13 mouse cellular contexts compared by ENCODE assay signal in the genomic region with DNA sequence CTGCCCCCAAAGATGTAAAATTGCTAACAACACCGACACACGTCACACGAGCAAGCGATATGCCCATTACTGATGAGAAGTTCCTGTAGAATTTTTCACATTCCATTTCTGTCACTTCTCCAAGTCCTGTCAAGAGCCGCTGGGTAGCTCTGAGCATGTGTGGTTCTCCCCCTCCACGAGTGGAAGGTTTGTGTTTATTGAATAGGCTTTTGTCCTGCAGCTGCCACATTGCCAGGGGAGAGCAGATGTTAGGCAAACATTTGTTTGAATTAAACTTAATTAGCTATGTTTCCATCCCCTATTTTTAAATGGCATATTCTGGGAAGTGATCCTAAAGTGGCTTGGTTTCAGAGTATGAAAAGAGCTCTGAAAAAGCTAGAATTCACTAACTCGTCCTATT.
DNase-seq lines count a peak whose midpoint lies in the region; ATAC-seq and TF ChIP-seq lines count a peak whose summit lies in the region.
"Had no signal": no experiment of that assay in that cellular context is flagged by ENCODE, and none has a peak within 500 bp of the region (broad histone marks: within the 10 kb centered on the region; RNA-seq: fewer than 3 reads in every experiment).

No protein-coding gene starts in this region.

- no peak overlapping the region for H3K9ac ChIP-seq in midbrain, embryonic 14.5 days (replicated peaks; ENCODE audit: low read length)
- no peak overlapping the region for H3K9ac ChIP-seq in heart, adult 2 months (ENCODE audit: low read depth, low read length)
- H3K9ac ChIP-seq: neural tube, embryonic 12.5 days had no signal

- no peaks in the 10 kb centered on the region for H3K4me1 ChIP-seq in lung, adult 2 months (ENCODE audit: control insufficient read depth, insufficient read depth, low read length)
- H3K4me1 ChIP-seq in midbrain, embryonic 14.5 days (ENCODE audit: control insufficient read depth, insufficient read depth, low read length) = no peaks in the 10 kb centered on the region
- no peaks in the 10 kb centered on the region for H3K4me1 ChIP-seq in heart, adult 2 months (ENCODE audit: control insufficient read depth, insufficient read depth, low read length)
- H3K4me1 ChIP-seq: neural tube, embryonic 12.5 days had no signal

- intact Hi-C loops in heart, adult 2 months (cut with DNase I) = no loop called here

- 50% methylated on average over 7 of the region's 7 CpGs for WGBS in lung, adult 2 months
- WGBS in midbrain, embryonic 14.5 days = 50% methylated on average over 7 of the region's 7 CpGs
- 45% methylated on average over 7 of the region's 7 CpGs for WGBS in heart, adult 2 months

- TF ChIP-seq POLR2A in lung, adult 2 months (IDR thresholded peaks at IDR 0.05; ENCODE audit: borderline replicate concordance, extremely low read depth, low read depth, low read length) = no peak
- no peak for TF ChIP-seq POLR2A in heart, adult 2 months (IDR thresholded peaks at IDR 0.05; ENCODE audit: insufficient read depth, low read depth, low read length)

- no peak for TF ChIP-seq CTCF in lung, adult 2 months (IDR thresholded peaks at IDR 0.05; ENCODE audit: insufficient read depth, low read length)
- TF ChIP-seq CTCF in heart, adult 2 months (IDR thresholded peaks at IDR 0.05) = no peak

- H3K27me3 ChIP-seq in midbrain, embryonic 14.5 days (ENCODE audit: control insufficient read depth, insufficient read depth, low read length) = no peaks in the 10 kb centered on the region
- H3K27me3 ChIP-seq in heart, adult 2 months (ENCODE audit: control insufficient read depth, insufficient read depth, low read length) = no peaks in the 10 kb centered on the region
- H3K27me3 ChIP-seq: neural tube, embryonic 12.5 days had no signal

- no peaks in the 10 kb centered on the region for H3K9me3 ChIP-seq in midbrain, embryonic 14.5 days (ENCODE audit: control insufficient read depth, low read length)
- H3K9me3 ChIP-seq: neural tube, embryonic 12.5 days had no signal

- no peak overlapping the region for H3K4me3 ChIP-seq in lung, adult 2 months (replicated peaks; ENCODE audit: extremely low read depth, low read depth, low read length)
- H3K4me3 ChIP-seq in midbrain, embryonic 14.5 days (replicated peaks; ENCODE audit: low read depth, low read length) = no peak overlapping the region
- no peak overlapping the region for H3K4me3 ChIP-seq in heart, adult 2 months
- H3K4me3 ChIP-seq: neural tube, embryonic 12.5 days had no signal

- no peak for TF ChIP-seq EP300 in heart, adult 2 months (IDR thresholded peaks at IDR 0.05; ENCODE audit: insufficient read depth, low read depth, low read length)

- no peak overlapping the region for H3K27ac ChIP-seq in midbrain, embryonic 14.5 days (replicated peaks; ENCODE audit: low read depth, low read length)
- no peak overlapping the region for H3K27ac ChIP-seq in heart, adult 2 months
- H3K27ac ChIP-seq: neural tube, embryonic 12.5 days had no signal

- no peak for DNase-seq in frontal cortex, postnatal 25 days (ENCODE audit: low spot score in 2 of 2)
- DNase-seq in lung, postnatal 10 days = peak; percentile 35
- no peak for DNase-seq in lung, adult 2 months
- peak; percentile 4 for DNase-seq in embryo, embryonic 9.5 days (ENCODE audit: extremely low spot score)
- DNase-seq in midbrain, embryonic 14.5 days = peak; percentile 47
- DNase-seq in heart, adult 2 months = no peak
- DNase-seq in right cerebral cortex, adult 18-20 months = no peak
- DNase-seq: B cell, adult 2 months; cerebellum, adult 18-20 months; gastrocnemius, postnatal 10 days; kidney, adult 18-20 months had no signal

- H3K4me2 ChIP-seq in midbrain, embryonic 14.5 days (ENCODE audit: low read length) = no peak overlapping the region
- H3K4me2 ChIP-seq: neural tube, embryonic 12.5 days had no signal

- ATAC-seq in frontal cortex, adult (ENCODE audit: low TSS enrichment) = peak; percentile 47
- no peak for ATAC-seq in midbrain, embryonic 14.5 days (ENCODE audit: low FRiP score, low TSS enrichment)

- no peaks in the 10 kb centered on the region for H3K79me2 ChIP-seq in heart, adult 2 months (replicated peaks; ENCODE audit: control insufficient read depth, insufficient read depth, low read length)

- H3K36me3 ChIP-seq in midbrain, embryonic 14.5 days (ENCODE audit: control insufficient read depth, insufficient read depth, low read length) = no peaks in the 10 kb centered on the region
- no peaks in the 10 kb centered on the region for H3K36me3 ChIP-seq in heart, adult 2 months (ENCODE audit: control insufficient read depth, insufficient read depth, low read length)
- H3K36me3 ChIP-seq: neural tube, embryonic 12.5 days had no signal

Comparison
In these comparisons a context has a peak if more than half of its experiments do, and no peak if none do; other contexts are left out.
1. DNase-seq: peak in lung, postnatal 10 days (single experiment), embryo, embryonic 9.5 days (single experiment) and midbrain, embryonic 14.5 days (single experiment); none in frontal cortex, postnatal 25 days (0 of 2), lung, adult 2 months (single experiment), heart, adult 2 months (0 of 2) and right cerebral cortex, adult 18-20 months (single experiment).